In the genomic region with DNA sequence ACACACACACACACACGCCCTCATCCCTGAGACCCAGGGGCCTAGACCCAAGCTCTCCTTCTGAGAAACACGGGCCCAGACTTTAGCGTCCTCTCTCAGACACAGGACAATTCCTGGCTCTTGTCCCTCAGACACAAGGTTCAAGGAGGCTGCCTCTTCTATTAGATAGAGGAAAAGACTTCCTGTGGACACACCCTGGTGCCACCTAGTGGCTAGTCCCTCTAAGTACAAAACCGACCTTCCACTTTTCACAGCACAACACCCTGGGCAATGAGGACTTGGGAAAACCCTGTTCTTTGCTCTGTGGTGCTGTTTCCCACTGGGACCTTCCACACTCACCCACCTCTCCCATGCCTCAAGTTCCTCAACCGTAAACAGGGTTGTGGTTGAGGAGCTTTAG, we compare ENCODE assay signal across 12 mouse cellular contexts. TPM values are rescaled to one million over a fixed set of nuclear protein-coding genes. Genes with fewer than 3 reads are reported as not detected.
DNase-seq lines count a peak whose midpoint lies in the region; ATAC-seq and TF ChIP-seq lines count a peak whose summit lies in the region.
"Had no signal": no experiment of that assay in that cellular context is flagged by ENCODE, and none has a peak within 500 bp of the region (broad histone marks: within the 10 kb centered on the region; RNA-seq: fewer than 3 reads in every experiment).

No protein-coding gene starts in this region.

- H3K4me3 ChIP-seq in liver, embryonic 14.5 days (ENCODE audit: insufficient read depth in 1 of 2, low read depth in 2 of 2, low read length in 2 of 2), result no peak overlapping the region
- H3K4me3 ChIP-seq in limb, embryonic 11.5 days (ENCODE audit: low read depth, low read length), result no peak overlapping the region
- H3K4me3 ChIP-seq in intestine, embryonic 16.5 days (ENCODE audit: low read length), result no peak overlapping the region
- no peak overlapping the region for H3K4me3 ChIP-seq in forebrain, embryonic 10.5 days
- H3K4me3 ChIP-seq: liver, embryonic 13.5 days had no signal

- H3K9ac ChIP-seq in liver, embryonic 14.5 days (replicated peaks), result no peak overlapping the region
- H3K9ac ChIP-seq in limb, embryonic 11.5 days (ENCODE audit: low read length), result no peak overlapping the region
- H3K9ac ChIP-seq in intestine, embryonic 16.5 days (ENCODE audit: low read depth, low read length), result no peak overlapping the region
- H3K9ac ChIP-seq: liver, embryonic 13.5 days had no signal

- ATAC-seq in liver, embryonic 14.5 days (ENCODE audit: insufficient read depth), result no peak
- no peak for ATAC-seq in limb, embryonic 11.5 days (ENCODE audit: insufficient number of reproducible peaks, low FRiP score, low TSS enrichment, low read depth)
- ATAC-seq in intestine, embryonic 16.5 days, result no peak

- no peak overlapping the region for H3K4me2 ChIP-seq in liver, embryonic 14.5 days (ENCODE audit: low read depth)
- no peak overlapping the region for H3K4me2 ChIP-seq in limb, embryonic 11.5 days (ENCODE audit: low read depth, severe bottlenecking)
- H3K4me2 ChIP-seq in intestine, embryonic 16.5 days (ENCODE audit: low read depth, low read length), result no peak overlapping the region
- H3K4me2 ChIP-seq: liver, embryonic 13.5 days had no signal

- DNase-seq in adrenal gland, postnatal 14 days, result peak; percentile 21
- no peak for DNase-seq in adrenal gland, adult 8-10 months
- no peak for DNase-seq in liver, embryonic 14.5 days (ENCODE audit: low read depth in 3 of 3, low spot score in 3 of 3)
- DNase-seq in liver, result no peak
- peak; percentile 79 for DNase-seq in R1 (ENCODE audit: low read depth, low spot score)
- DNase-seq in limb, embryonic 11.5 days (ENCODE audit: low spot score), result peak; percentile 30
- DNase-seq in forebrain, embryonic 10.5 days (ENCODE audit: extremely low spot score, low spot score), result no peak
- DNase-seq: heart, adult 18-20 months; kidney, postnatal 14 days; liver, embryonic 13.5 days had no signal

- H3K36me3 ChIP-seq in liver, embryonic 14.5 days (replicated peaks; ENCODE audit: control insufficient read depth, insufficient read depth, low read depth), result no peaks in the 10 kb centered on the region
- no peaks in the 10 kb centered on the region for H3K36me3 ChIP-seq in limb, embryonic 11.5 days (ENCODE audit: control insufficient read depth, insufficient read depth, low read length)
- H3K36me3 ChIP-seq in intestine, embryonic 16.5 days (ENCODE audit: control insufficient read depth, insufficient read depth, low read length), result no peaks in the 10 kb centered on the region
- no peaks in the 10 kb centered on the region for H3K36me3 ChIP-seq in forebrain, embryonic 10.5 days (replicated peaks)
- H3K36me3 ChIP-seq: liver, embryonic 13.5 days had no signal

- TF ChIP-seq EP300 in liver, embryonic 14.5 days (IDR thresholded peaks at IDR 0.05; ENCODE audit: low read depth), result no peak

- WGBS in liver, embryonic 14.5 days (ENCODE audit: insufficient replicate concordance), result 48% methylated on average over 5 of the region's 5 CpGs
- 62% methylated on average over 5 of the region's 5 CpGs for WGBS in limb, embryonic 11.5 days
- 66% methylated on average over 5 of the region's 5 CpGs for WGBS in intestine, embryonic 16.5 days
- 71% methylated on average over 5 of the region's 5 CpGs for WGBS in forebrain, embryonic 10.5 days

- peak; percentile 60 for TF ChIP-seq CTCF in liver, embryonic 14.5 days (IDR thresholded peaks at IDR 0.05; ENCODE audit: low read depth)

- H3K27me3 ChIP-seq in liver, embryonic 14.5 days (ENCODE audit: control insufficient read depth, insufficient read depth, low read length), result no peaks in the 10 kb centered on the region
- H3K27me3 ChIP-seq in limb, embryonic 11.5 days (ENCODE audit: control insufficient read depth, insufficient read depth, low read length), result no peaks in the 10 kb centered on the region
- no peaks in the 10 kb centered on the region for H3K27me3 ChIP-seq in intestine, embryonic 16.5 days (replicated peaks; ENCODE audit: control insufficient read depth, insufficient read depth, low read length)
- H3K27me3 ChIP-seq in forebrain, embryonic 10.5 days (ENCODE audit: poor library complexity, severe bottlenecking), result no peaks in the 10 kb centered on the region
- H3K27me3 ChIP-seq: liver, embryonic 13.5 days had no signal

- no peak overlapping the region for H3K27ac ChIP-seq in liver, embryonic 14.5 days
- H3K27ac ChIP-seq in limb, embryonic 11.5 days (replicated peaks; ENCODE audit: low read depth, low read length), result no peak overlapping the region
- no peak overlapping the region for H3K27ac ChIP-seq in intestine, embryonic 16.5 days (ENCODE audit: low read length)
- H3K27ac ChIP-seq in forebrain, embryonic 10.5 days, result no peak overlapping the region
- H3K27ac ChIP-seq: liver, embryonic 13.5 days had no signal

- H3K4me1 ChIP-seq in liver, embryonic 14.5 days (replicated peaks; ENCODE audit: control insufficient read depth in 2 of 2, insufficient read depth in 2 of 2, low read length in 1 of 2), result no peaks in the 10 kb centered on the region
- H3K4me1 ChIP-seq in limb, embryonic 11.5 days (ENCODE audit: control insufficient read depth, insufficient read depth, low read length), result no peaks in the 10 kb centered on the region
- H3K4me1 ChIP-seq in intestine, embryonic 16.5 days (ENCODE audit: control insufficient read depth, insufficient read depth, low read length), result no peaks in the 10 kb centered on the region
- no peaks in the 10 kb centered on the region for H3K4me1 ChIP-seq in forebrain, embryonic 10.5 days
- H3K4me1 ChIP-seq: liver, embryonic 13.5 days had no signal

- H3K9me3 ChIP-seq in liver, embryonic 14.5 days (ENCODE audit: control insufficient read depth, low read length), result no peaks in the 10 kb centered on the region
- no peaks in the 10 kb centered on the region for H3K9me3 ChIP-seq in limb, embryonic 11.5 days (ENCODE audit: control insufficient read depth, low read length)
- H3K9me3 ChIP-seq in intestine, embryonic 16.5 days (ENCODE audit: control insufficient read depth, low read length), result no peaks in the 10 kb centered on the region
- no peaks in the 10 kb centered on the region for H3K9me3 ChIP-seq in forebrain, embryonic 10.5 days
- H3K9me3 ChIP-seq: liver, embryonic 13.5 days had no signal

RNA-seq across cellular contexts. Expression of gene Klk15, which starts 7.6 kb away (rescaled TPM):
- not detected in 2 replicates for total RNA-seq in adrenal gland, postnatal 14 days (2021)
- total RNA-seq in adrenal gland, adult 8-10 months (2022), result not detected
- polyA plus RNA-seq in liver, embryonic 14.5 days (2012; rRNA removed), result not detected in 2 replicates
- polyA plus RNA-seq in liver, embryonic 14.5 days (2014; fragmentation: Nextera tagmentation; extraction: Ambion mirVana), result not detected in 2 replicates
- not detected in 2 replicates for polyA plus RNA-seq in limb, embryonic 11.5 days (2014; fragmentation: Nextera tagmentation; extraction: Ambion mirVana)
- polyA plus RNA-seq in intestine, embryonic 16.5 days (2015; fragmentation: Nextera tagmentation; extraction: Ambion mirVana), result 0.17 TPM in 1 of 2 replicates, not detected in the other
- polyA plus RNA-seq in forebrain, embryonic 10.5 days (2016; fragmentation: Nextera tagmentation; extraction: Ambion mirVana), result not detected in 2 replicates
- total RNA-seq: heart, adult 18-20 months had no signal
- polyA plus RNA-seq: C2C12; liver, embryonic 13.5 days had no signal

RNA-seq across cellular contexts. Expression of gene Klk1b8, which starts 24.5 kb away (rescaled TPM):
- not detected in 2 replicates for total RNA-seq in adrenal gland, postnatal 14 days (2021)
- total RNA-seq in adrenal gland, adult 8-10 months (2022), result not detected
- not detected in 2 replicates for polyA plus RNA-seq in liver, embryonic 14.5 days (2012; rRNA removed)
- polyA plus RNA-seq in liver, embryonic 14.5 days (2014; fragmentation: Nextera tagmentation; extraction: Ambion mirVana), result not detected in 2 replicates
- polyA plus RNA-seq in limb, embryonic 11.5 days (2014; fragmentation: Nextera tagmentation; extraction: Ambion mirVana), result not detected in 2 replicates
- 0.97 and 1.2 TPM in 2 replicates for polyA plus RNA-seq in intestine, embryonic 16.5 days (2015; fragmentation: Nextera tagmentation; extraction: Ambion mirVana)
- not detected in 2 replicates for polyA plus RNA-seq in forebrain, embryonic 10.5 days (2016; fragmentation: Nextera tagmentation; extraction: Ambion mirVana)
- total RNA-seq: heart, adult 18-20 months had no signal
- polyA plus RNA-seq: C2C12; liver, embryonic 13.5 days had no signal

RNA-seq across cellular contexts. Expression of gene Klk1b1, which starts 40.6 kb away (rescaled TPM):
- total RNA-seq in adrenal gland, postnatal 14 days (2021), result not detected in 2 replicates
- not detected for total RNA-seq in adrenal gland, adult 8-10 months (2022)
- polyA plus RNA-seq in liver, embryonic 14.5 days (2012; rRNA removed), result not detected in 2 replicates
- not detected in 2 replicates for polyA plus RNA-seq in liver, embryonic 14.5 days (2014; fragmentation: Nextera tagmentation; extraction: Ambion mirVana)
- polyA plus RNA-seq in limb, embryonic 11.5 days (2014; fragmentation: Nextera tagmentation; extraction: Ambion mirVana), result not detected in 2 replicates
- polyA plus RNA-seq in intestine, embryonic 16.5 days (2015; fragmentation: Nextera tagmentation; extraction: Ambion mirVana), result not detected in 2 replicates
- polyA plus RNA-seq in forebrain, embryonic 10.5 days (2016; fragmentation: Nextera tagmentation; extraction: Ambion mirVana), result not detected in 2 replicates
- total RNA-seq: heart, adult 18-20 months had no signal
- polyA plus RNA-seq: C2C12; liver, embryonic 13.5 days had no signal

RNA-seq across cellular contexts. Expression of gene Klk4, which starts 45.0 kb away (rescaled TPM):
- not detected in 2 replicates for total RNA-seq in adrenal gland, postnatal 14 days (2021)
- not detected for total RNA-seq in adrenal gland, adult 8-10 months (2022)
- polyA plus RNA-seq in liver, embryonic 14.5 days (2012; rRNA removed), result not detected in 2 replicates
- not detected in 2 replicates for polyA plus RNA-seq in liver, embryonic 14.5 days (2014; fragmentation: Nextera tagmentation; extraction: Ambion mirVana)
- 0.16 TPM in 2 replicates for polyA plus RNA-seq in limb, embryonic 11.5 days (2014; fragmentation: Nextera tagmentation; extraction: Ambion mirVana)
- polyA plus RNA-seq in intestine, embryonic 16.5 days (2015; fragmentation: Nextera tagmentation; extraction: Ambion mirVana), result not detected in 2 replicates
- not detected in 2 replicates for polyA plus RNA-seq in forebrain, embryonic 10.5 days (2016; fragmentation: Nextera tagmentation; extraction: Ambion mirVana)
- total RNA-seq: heart, adult 18-20 months had no signal
- polyA plus RNA-seq: C2C12; liver, embryonic 13.5 days had no signal

RNA-seq across cellular contexts. Expression of gene Klk1b9, which starts 49.9 kb away (rescaled TPM):
- total RNA-seq in adrenal gland, postnatal 14 days (2021), result not detected in 2 replicates
- total RNA-seq in adrenal gland, adult 8-10 months (2022), result under 1 TPM in 1 of 4 experiments, not detected in 3; 0.35 TPM
- not detected in 2 replicates for polyA plus RNA-seq in liver, embryonic 14.5 days (2012; rRNA removed)
- polyA plus RNA-seq in liver, embryonic 14.5 days (2014; fragmentation: Nextera tagmentation; extraction: Ambion mirVana), result not detected in 2 replicates
- polyA plus RNA-seq in limb, embryonic 11.5 days (2014; fragmentation: Nextera tagmentation; extraction: Ambion mirVana), result not detected in 2 replicates
- not detected in 2 replicates for polyA plus RNA-seq in intestine, embryonic 16.5 days (2015; fragmentation: Nextera tagmentation; extraction: Ambion mirVana)
- polyA plus RNA-seq in forebrain, embryonic 10.5 days (2016; fragmentation: Nextera tagmentation; extraction: Ambion mirVana), result not detected in 2 replicates
- total RNA-seq: heart, adult 18-20 months had no signal
- polyA plus RNA-seq: C2C12; liver, embryonic 13.5 days had no signal

Comparison
In these comparisons a context has a peak if more than half of its experiments do, and no peak if none do; other contexts are left out.
1. DNase-seq: peak in adrenal gland, postnatal 14 days (single experiment), R1 (single experiment) and limb, embryonic 11.5 days (single experiment); none in adrenal gland, adult 8-10 months (single experiment), liver, embryonic 14.5 days (0 of 3), liver (single experiment) and forebrain, embryonic 10.5 days (single experiment).